Mouse (Mus musculus): ENCODE results near the gene Chst11. TPM values are rescaled to one million over a fixed set of nuclear protein-coding genes. Genes with fewer than 3 reads are reported as not detected.

The Chst11 gene
- polyA plus RNA-seq, 1 experiment, result 12.6 TPM

DNA sequence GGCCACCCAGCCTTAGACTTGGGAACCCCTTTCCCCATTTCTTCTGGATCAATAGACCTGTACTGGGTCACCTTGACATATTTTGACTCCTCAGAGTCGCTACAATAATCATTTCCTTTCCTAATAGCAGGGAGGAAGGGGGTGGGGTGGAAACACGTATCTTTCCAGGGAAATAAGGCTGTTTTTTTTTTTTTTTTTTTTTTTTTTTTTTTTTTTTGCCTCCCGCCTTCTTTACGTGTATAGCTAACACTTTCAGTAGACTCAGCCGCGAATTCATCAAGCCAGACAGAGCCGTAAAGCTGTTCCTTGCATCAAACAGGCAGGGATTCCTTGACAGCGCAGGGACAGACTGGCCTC, 1.7 kb downstream of the Chst11 start:
- no peak for DNase-seq
- Histone ChIP-seq H3K4me3 (replicated peaks; ENCODE audit: extremely low read depth, low read depth, low read length) (peak overlapping the region; percentile 72), H3K4me1 (ENCODE audit: control insufficient read depth, insufficient read depth, low read length) (peaks cover 15% of the 10 kb centered on the region)
- WGBS, result 22% methylated on average over 8 of the region's 8 CpGs
- TF ChIP-seq CTCF (IDR thresholded peaks at IDR 0.05; ENCODE audit: insufficient read depth, low read length) (no peak), POLR2A (IDR thresholded peaks at IDR 0.05; ENCODE audit: borderline replicate concordance, extremely low read depth, low read depth, low read length) (no peak)

DNA sequence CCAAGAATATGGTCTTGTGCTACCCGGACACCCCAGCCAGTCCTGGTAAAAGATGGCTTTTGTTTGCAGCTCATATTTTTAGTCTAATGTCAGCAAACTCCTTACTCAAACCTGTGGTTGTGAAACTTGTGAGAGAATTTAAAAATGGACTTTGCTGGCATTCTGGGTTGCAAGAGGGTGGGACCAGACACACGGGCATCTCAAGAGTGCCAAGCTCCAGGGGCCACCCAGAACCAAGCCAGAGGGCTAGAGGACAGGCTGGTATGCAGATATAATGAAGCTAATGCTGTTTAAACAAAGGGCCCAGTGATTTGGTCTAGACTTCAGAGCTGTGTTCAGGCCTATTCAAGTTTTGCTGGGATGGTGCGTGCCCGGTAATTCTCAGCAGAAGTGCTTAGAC, 2.1 kb downstream of the Chst11 start:
- Histone ChIP-seq H3K4me3 (replicated peaks; ENCODE audit: extremely low read depth, low read depth, low read length) (peak overlapping the region; percentile 65), H3K4me1 (ENCODE audit: control insufficient read depth, insufficient read depth, low read length) (peaks cover 20% of the 10 kb centered on the region)
- WGBS, result 33% methylated on average over 4 of the region's 4 CpGs
- TF ChIP-seq CTCF (IDR thresholded peaks at IDR 0.05; ENCODE audit: insufficient read depth, low read length) (no peak), POLR2A (IDR thresholded peaks at IDR 0.05; ENCODE audit: borderline replicate concordance, extremely low read depth, low read depth, low read length) (no peak)
- DNase-seq, result no peak

DNA sequence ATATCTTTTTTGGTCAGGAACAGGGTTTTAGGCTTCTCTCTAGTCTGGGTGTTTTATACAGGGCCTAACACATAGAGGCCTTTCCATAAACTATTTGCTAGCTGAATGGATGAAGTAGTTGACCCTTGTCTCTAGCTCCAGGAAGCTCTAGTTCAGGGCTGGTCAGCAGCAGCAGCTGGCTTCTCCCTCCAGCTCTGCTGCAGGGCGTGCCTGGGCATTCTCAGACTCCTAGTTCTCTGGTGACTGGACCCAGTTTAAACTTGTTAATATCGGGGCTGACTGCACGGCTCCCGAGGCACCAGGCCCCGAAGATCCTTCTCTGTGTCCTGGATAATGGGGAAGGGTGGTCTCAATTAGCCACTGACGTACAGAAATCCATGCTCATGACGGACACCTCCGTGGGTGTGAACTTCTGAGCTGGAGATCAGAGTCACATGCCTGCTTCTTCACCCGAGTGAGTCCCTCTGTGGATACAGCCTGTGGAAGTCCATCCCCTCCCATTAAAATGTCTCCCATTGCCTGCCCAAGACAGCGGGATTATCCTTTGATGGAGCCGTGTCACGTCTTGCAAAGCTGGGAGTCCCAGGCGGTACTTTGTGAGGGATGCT, 4.2 kb downstream of the Chst11 start:
- DNase-seq, result no peak
- TF ChIP-seq POLR2A (IDR thresholded peaks at IDR 0.05; ENCODE audit: borderline replicate concordance, extremely low read depth, low read depth, low read length), result no peak
- TF ChIP-seq CTCF (IDR thresholded peaks at IDR 0.05; ENCODE audit: insufficient read depth, low read length), result no peak
- WGBS, result 81% methylated on average over 13 of the region's 13 CpGs
- no peak overlapping the region for H3K4me3 ChIP-seq (replicated peaks; ENCODE audit: extremely low read depth, low read depth, low read length)
- H3K4me1 ChIP-seq (ENCODE audit: control insufficient read depth, insufficient read depth, low read length), result peaks cover 19% of the 10 kb centered on the region

DNA sequence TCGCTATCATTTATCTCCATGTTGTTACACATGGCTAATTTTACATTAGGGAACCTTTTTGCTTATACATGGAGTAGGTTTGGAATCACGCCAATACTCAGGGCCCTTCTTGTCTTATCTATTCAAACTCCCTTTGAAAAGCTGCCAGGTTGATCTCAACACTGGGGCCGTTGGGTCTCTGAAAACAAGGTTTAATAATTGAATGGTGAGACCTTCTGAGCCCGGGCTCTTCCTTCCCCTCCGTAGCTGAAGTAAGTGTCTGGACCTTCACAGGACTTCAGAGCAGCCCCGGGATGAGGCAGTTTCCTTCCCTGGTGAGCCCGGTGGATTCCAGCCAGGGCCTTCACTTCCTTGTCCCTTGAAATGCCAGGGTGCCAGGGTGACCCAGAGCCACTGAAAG, 5.6 kb downstream of the Chst11 start:
- WGBS, result 17% methylated on average over 7 of the region's 7 CpGs

GRCm38 (mm10) chr10:82991756-82992519, 6.6 kb downstream of the Chst11 start:
- Histone ChIP-seq H3K4me1 (ENCODE audit: control insufficient read depth, insufficient read depth, low read length) (peaks cover 17% of the 10 kb centered on the region), H3K4me3 (replicated peaks; ENCODE audit: extremely low read depth, low read depth, low read length) (no peak overlapping the region)
- DNase-seq, result no peak
- TF ChIP-seq CTCF (IDR thresholded peaks at IDR 0.05; ENCODE audit: insufficient read depth, low read length) (no peak), POLR2A (IDR thresholded peaks at IDR 0.05; ENCODE audit: borderline replicate concordance, extremely low read depth, low read depth, low read length) (no peak)
- 59% methylated on average over 10 of the region's 10 CpGs for WGBS

More for the DNA sequence above, 5.6 kb downstream of the Chst11 start:
- peak; percentile 15 for DNase-seq
- Histone ChIP-seq H3K4me3 (replicated peaks; ENCODE audit: extremely low read depth, low read depth, low read length) (no peak overlapping the region), H3K4me1 (ENCODE audit: control insufficient read depth, insufficient read depth, low read length) (peaks cover 17% of the 10 kb centered on the region)
- TF ChIP-seq POLR2A (IDR thresholded peaks at IDR 0.05; ENCODE audit: borderline replicate concordance, extremely low read depth, low read depth, low read length), result no peak
- no peak for TF ChIP-seq CTCF (IDR thresholded peaks at IDR 0.05; ENCODE audit: insufficient read depth, low read length)

- Histone ChIP-seq H3K4me1 (ENCODE audit: control insufficient read depth, insufficient read depth, low read length) (peaks cover 15% of the 10 kb centered on the region), H3K4me3 (replicated peaks; ENCODE audit: extremely low read depth, low read depth, low read length) (no peak overlapping the region)
- no peak for TF ChIP-seq POLR2A (IDR thresholded peaks at IDR 0.05; ENCODE audit: borderline replicate concordance, extremely low read depth, low read depth, low read length)
- no peak for DNase-seq
- 94% methylated on average over 7 of the region's 7 CpGs for WGBS
These were observed 9.0 kb downstream of the Chst11 start for GRCm38 (mm10) chr10:82994284-82994683.

GRCm38 (mm10) chr10:82997460-82997859, 12.2 kb downstream of the Chst11 start:
- no peak for TF ChIP-seq POLR2A (IDR thresholded peaks at IDR 0.05; ENCODE audit: borderline replicate concordance, extremely low read depth, low read depth, low read length)
- TF ChIP-seq CTCF (IDR thresholded peaks at IDR 0.05; ENCODE audit: insufficient read depth, low read length), result no peak
- no peak overlapping the region for H3K4me3 ChIP-seq (replicated peaks; ENCODE audit: extremely low read depth, low read depth, low read length)
- H3K4me1 ChIP-seq (ENCODE audit: control insufficient read depth, insufficient read depth, low read length), result peaks cover 2% of the 10 kb centered on the region
- WGBS, result 84% methylated on average over 6 of the region's 6 CpGs
- DNase-seq, result no peak

DNA sequence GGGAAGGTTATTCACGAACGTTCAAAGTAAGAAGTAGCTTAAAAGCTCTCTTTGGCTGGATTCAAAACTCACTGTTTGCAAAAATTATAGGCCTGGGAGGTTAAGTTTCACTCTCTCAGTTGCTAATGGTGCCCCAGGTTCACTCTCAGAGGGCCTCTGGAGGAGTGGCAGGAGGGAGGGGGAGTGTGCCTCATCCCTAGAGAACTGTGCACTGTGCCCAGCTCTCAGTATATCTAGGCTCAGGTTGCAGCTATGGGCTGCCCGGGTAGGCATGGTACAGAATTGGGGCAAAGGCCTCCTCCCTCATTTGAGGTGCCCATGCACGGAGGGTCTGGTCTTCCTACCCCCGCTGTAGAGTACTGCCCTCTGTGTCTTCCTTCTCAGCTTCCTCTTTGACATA, 14.9 kb downstream of the Chst11 start:
- no peak for DNase-seq
- 71% methylated on average over 5 of the region's 5 CpGs for WGBS
- TF ChIP-seq POLR2A (IDR thresholded peaks at IDR 0.05; ENCODE audit: borderline replicate concordance, extremely low read depth, low read depth, low read length) (no peak), CTCF (IDR thresholded peaks at IDR 0.05; ENCODE audit: insufficient read depth, low read length) (no peak)

DNA sequence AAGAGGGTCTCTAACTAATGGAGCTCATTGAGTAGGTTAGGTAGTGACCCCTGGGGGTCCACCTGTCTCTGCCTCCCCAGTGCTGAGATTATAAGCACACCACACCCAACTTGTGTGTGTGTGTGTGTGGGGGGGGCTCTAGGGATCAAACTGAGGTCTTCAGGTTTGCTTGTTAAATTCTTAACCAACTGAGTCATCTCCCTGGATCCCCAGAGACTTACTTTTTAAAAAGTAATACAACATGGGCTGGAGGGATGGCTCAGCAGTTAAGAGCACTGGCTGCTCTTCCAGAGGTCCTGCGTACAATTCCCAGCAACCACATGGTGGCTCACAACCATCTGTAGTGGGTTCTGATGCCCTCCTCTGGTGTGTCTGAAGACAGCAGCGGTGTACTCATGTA, 15.4 kb downstream of the Chst11 start:
- Histone ChIP-seq H3K4me1 (ENCODE audit: control insufficient read depth, insufficient read depth, low read length) (peaks cover 4% of the 10 kb centered on the region), H3K4me3 (replicated peaks; ENCODE audit: extremely low read depth, low read depth, low read length) (no peak overlapping the region)
- WGBS, result 95% methylated on average over 2 of the region's 2 CpGs
- DNase-seq, result no peak
- TF ChIP-seq CTCF (IDR thresholded peaks at IDR 0.05; ENCODE audit: insufficient read depth, low read length) (no peak), POLR2A (IDR thresholded peaks at IDR 0.05; ENCODE audit: borderline replicate concordance, extremely low read depth, low read depth, low read length) (no peak)

More for the DNA sequence above, 14.9 kb downstream of the Chst11 start:
- H3K4me1 ChIP-seq (ENCODE audit: control insufficient read depth, insufficient read depth, low read length), result peaks cover 2% of the 10 kb centered on the region; the same call in 1 of the 2 replicates
- H3K4me3 ChIP-seq (replicated peaks; ENCODE audit: extremely low read depth, low read depth, low read length), result no peak overlapping the region

GRCm38 (mm10) chr10:83003899-83004298, 18.6 kb downstream of the Chst11 start:
- 63% methylated on average over 7 of the region's 7 CpGs for WGBS
- Histone ChIP-seq H3K4me1 (ENCODE audit: control insufficient read depth, insufficient read depth, low read length) (peaks cover 4% of the 10 kb centered on the region), H3K4me3 (replicated peaks; ENCODE audit: extremely low read depth, low read depth, low read length) (no peak overlapping the region)
- no peak for TF ChIP-seq POLR2A (IDR thresholded peaks at IDR 0.05; ENCODE audit: borderline replicate concordance, extremely low read depth, low read depth, low read length)
- TF ChIP-seq CTCF (IDR thresholded peaks at IDR 0.05; ENCODE audit: insufficient read depth, low read length), result no peak
- no peak for DNase-seq
